Mouse (Mus musculus): ENCODE data around the gene Syt1. TPM values are rescaled to one million over a fixed set of nuclear protein-coding genes. Genes with fewer than 3 reads are reported as not detected.

The Syt1 gene
- polyA plus RNA-seq, 1 experiment from 2014 or later: 5.0 TPM

- WGBS: 86% methylated on average over 3 of the region's 3 CpGs
- Histone ChIP-seq H3K9me3 (replicated peaks) (no peaks in the 10 kb centered on the region), H3K4me1 (peaks cover 9% of the 10 kb centered on the region), H3K27ac (replicated peaks) (no peak overlapping the region), H3K36me3 (no peaks in the 10 kb centered on the region), H3K4me3 (no peak overlapping the region), H3K27me3 (ENCODE audit: low read depth, poor library complexity, severe bottlenecking) (no peaks in the 10 kb centered on the region)
- no peak for DNase-seq (ENCODE audit: low spot score)
Observed at GRCm38 (mm10) chr10:108509579-108509978, 501.2 kb downstream of the Syt1 start.

GRCm38 (mm10) chr10:108506917-108507316 is 503.9 kb downstream of the Syt1 start:
- WGBS: 85% methylated on average over 4 of the region's 4 CpGs
- Histone ChIP-seq H3K9me3 (replicated peaks) (no peaks in the 10 kb centered on the region), H3K4me3 (no peak overlapping the region), H3K36me3 (no peaks in the 10 kb centered on the region), H3K27ac (replicated peaks) (no peak overlapping the region), H3K4me1 (peaks cover 17% of the 10 kb centered on the region), H3K27me3 (ENCODE audit: low read depth, poor library complexity, severe bottlenecking) (no peaks in the 10 kb centered on the region)
- no peak for DNase-seq (ENCODE audit: low spot score)

GRCm38 (mm10) chr10:108504925-108505324 is 505.9 kb downstream of the Syt1 start:
- Histone ChIP-seq H3K27me3 (ENCODE audit: low read depth, poor library complexity, severe bottlenecking) (no peaks in the 10 kb centered on the region), H3K27ac (replicated peaks) (no peak overlapping the region), H3K36me3 (no peaks in the 10 kb centered on the region), H3K4me1 (peaks cover 17% of the 10 kb centered on the region), H3K9me3 (replicated peaks) (no peaks in the 10 kb centered on the region), H3K4me3 (no peak overlapping the region)
- no peak for DNase-seq (ENCODE audit: low spot score)
- 80% methylated on average over 7 of the region's 7 CpGs for WGBS

- H3K4me1 ChIP-seq: peaks cover 17% of the 10 kb centered on the region
- no peaks in the 10 kb centered on the region for H3K9me3 ChIP-seq (replicated peaks)
- no peaks in the 10 kb centered on the region for H3K36me3 ChIP-seq
- 79% methylated on average over 21 of the region's 21 CpGs for WGBS
- no peak overlapping the region for H3K27ac ChIP-seq (replicated peaks)
- H3K27me3 ChIP-seq (ENCODE audit: low read depth, poor library complexity, severe bottlenecking): no peaks in the 10 kb centered on the region
- no peak overlapping the region for H3K4me3 ChIP-seq
- DNase-seq (ENCODE audit: low spot score): no peak
Observed at GRCm38 (mm10) chr10:108504128-108504870, 506.5 kb downstream of the Syt1 start.

- Histone ChIP-seq H3K4me1 (no peaks in the 10 kb centered on the region), H3K4me3 (no peak overlapping the region), H3K27me3 (ENCODE audit: low read depth, poor library complexity, severe bottlenecking) (no peaks in the 10 kb centered on the region), H3K9me3 (replicated peaks) (peaks cover 8% of the 10 kb centered on the region; the same call in 1 of the 2 replicates), H3K36me3 (no peaks in the 10 kb centered on the region), H3K27ac (replicated peaks) (no peak overlapping the region)
- WGBS: 88% methylated on average over 7 of the region's 7 CpGs
- no peak for DNase-seq (ENCODE audit: low spot score)
Observed at GRCm38 (mm10) chr10:108490231-108490630, 520.6 kb downstream of the Syt1 start.

GRCm38 (mm10) chr10:108483991-108484390 is 526.8 kb downstream of the Syt1 start:
- 87% methylated on average over 10 of the region's 10 CpGs for WGBS
- Histone ChIP-seq H3K36me3 (no peaks in the 10 kb centered on the region), H3K27ac (replicated peaks) (no peak overlapping the region), H3K4me1 (no peaks in the 10 kb centered on the region), H3K4me3 (no peak overlapping the region), H3K9me3 (replicated peaks) (no peaks in the 10 kb centered on the region), H3K27me3 (ENCODE audit: low read depth, poor library complexity, severe bottlenecking) (no peaks in the 10 kb centered on the region)
- DNase-seq (ENCODE audit: low spot score): no peak

GRCm38 (mm10) chr10:108480146-108480850 is 530.5 kb downstream of the Syt1 start:
- Histone ChIP-seq H3K4me1 (no peaks in the 10 kb centered on the region), H3K9me3 (replicated peaks) (no peaks in the 10 kb centered on the region), H3K27ac (replicated peaks) (no peak overlapping the region), H3K4me3 (no peak overlapping the region), H3K27me3 (ENCODE audit: low read depth, poor library complexity, severe bottlenecking) (no peaks in the 10 kb centered on the region), H3K36me3 (no peaks in the 10 kb centered on the region)
- DNase-seq (ENCODE audit: low spot score): no peak
- WGBS: 88% methylated on average over 11 of the region's 11 CpGs

DNA sequence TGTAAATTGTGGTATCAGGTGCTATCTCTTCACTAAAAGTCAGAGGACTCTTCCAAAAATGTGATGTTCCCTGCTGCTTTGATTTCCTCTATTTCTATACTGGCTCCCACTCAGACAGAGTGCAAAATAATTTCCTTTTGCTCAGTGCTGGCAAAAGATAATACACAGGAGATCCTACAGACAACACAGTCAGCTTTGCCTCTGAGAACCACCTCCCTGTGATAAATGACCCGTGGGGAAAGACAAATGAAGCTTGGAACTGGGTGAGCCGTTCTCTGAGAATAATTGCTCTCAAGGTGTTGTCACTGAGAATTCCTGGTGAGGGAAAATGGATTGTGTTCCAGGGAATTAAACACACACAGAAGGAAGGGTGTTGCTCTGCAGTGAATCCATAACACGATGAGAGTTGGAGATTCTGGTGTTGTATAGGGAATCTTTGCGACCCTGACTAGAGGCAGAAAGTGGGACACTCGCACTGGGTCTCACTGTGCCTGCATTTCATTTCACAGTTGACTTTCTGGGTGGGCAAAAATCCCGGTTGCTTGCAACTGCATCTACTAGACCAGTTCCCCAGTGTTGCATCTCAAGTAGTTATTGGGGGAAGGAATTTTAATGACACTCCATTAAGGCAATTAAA is 540.3 kb downstream of the Syt1 start:
- H3K27ac ChIP-seq (replicated peaks): no peak overlapping the region
- no peak overlapping the region for H3K4me3 ChIP-seq

GRCm38 (mm10) chr10:108466539-108466938 is 544.2 kb downstream of the Syt1 start:
- no peaks in the 10 kb centered on the region for H3K4me1 ChIP-seq
- no peak for DNase-seq (ENCODE audit: low spot score)
- 72% methylated on average over 8 of the region's 8 CpGs for WGBS
- H3K27ac ChIP-seq (replicated peaks): no peak overlapping the region
- H3K9me3 ChIP-seq (replicated peaks): no peaks in the 10 kb centered on the region
- H3K36me3 ChIP-seq: no peaks in the 10 kb centered on the region
- no peak overlapping the region for H3K4me3 ChIP-seq
- no peaks in the 10 kb centered on the region for H3K27me3 ChIP-seq (ENCODE audit: low read depth, poor library complexity, severe bottlenecking)

More for the DNA sequence above, 540.3 kb downstream of the Syt1 start:
- Histone ChIP-seq H3K9me3 (replicated peaks) (peaks cover 6% of the 10 kb centered on the region; the same call in 1 of the 2 replicates), H3K27me3 (ENCODE audit: low read depth, poor library complexity, severe bottlenecking) (no peaks in the 10 kb centered on the region), H3K4me1 (no peaks in the 10 kb centered on the region), H3K36me3 (no peaks in the 10 kb centered on the region)
- no peak for DNase-seq (ENCODE audit: low spot score)
- 58% methylated on average over 6 of the region's 6 CpGs for WGBS

DNA sequence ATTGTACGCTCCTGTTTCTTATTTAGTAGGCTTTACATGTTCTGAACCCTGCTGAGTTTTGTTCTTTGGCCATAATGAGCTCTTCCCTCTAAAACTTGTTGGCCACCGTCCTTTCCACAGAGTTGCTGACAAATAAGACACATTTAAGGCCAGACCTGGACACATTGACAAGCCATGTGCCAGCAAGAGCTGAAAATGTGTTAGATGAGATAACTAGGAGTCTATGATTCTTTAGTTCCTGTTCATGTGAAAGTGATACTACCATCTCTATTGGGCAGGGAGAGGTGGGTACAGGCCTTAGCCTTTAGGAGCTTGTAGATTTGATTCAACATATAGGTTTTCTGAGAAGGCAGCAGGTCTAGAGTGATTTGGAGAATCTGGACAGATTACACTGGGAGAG is 548.9 kb downstream of the Syt1 start:
- H3K27me3 ChIP-seq (ENCODE audit: low read depth, poor library complexity, severe bottlenecking): no peaks in the 10 kb centered on the region
- H3K27ac ChIP-seq (replicated peaks): no peak overlapping the region
- no peak overlapping the region for H3K4me3 ChIP-seq
- DNase-seq (ENCODE audit: low spot score): no peak
- H3K36me3 ChIP-seq: no peaks in the 10 kb centered on the region
- H3K4me1 ChIP-seq: no peaks in the 10 kb centered on the region
- 83% methylated on average over 2 of the region's 2 CpGs for WGBS
- no peaks in the 10 kb centered on the region for H3K9me3 ChIP-seq (replicated peaks)

- 98% methylated on average over 2 of the region's 2 CpGs for WGBS
- no peak overlapping the region for H3K4me3 ChIP-seq
- H3K36me3 ChIP-seq: no peaks in the 10 kb centered on the region
- H3K27ac ChIP-seq (replicated peaks): no peak overlapping the region
- H3K9me3 ChIP-seq (replicated peaks): no peaks in the 10 kb centered on the region
- no peaks in the 10 kb centered on the region for H3K27me3 ChIP-seq (ENCODE audit: low read depth, poor library complexity, severe bottlenecking)
- DNase-seq (ENCODE audit: low spot score): no peak
- peaks cover 2% of the 10 kb centered on the region; the same call in 1 of the 2 replicates for H3K4me1 ChIP-seq
Observed at GRCm38 (mm10) chr10:108457054-108457453, 553.7 kb downstream of the Syt1 start.

GRCm38 (mm10) chr10:108455883-108456282 is 554.9 kb downstream of the Syt1 start:
- WGBS: 93% methylated on average over 2 of the region's 2 CpGs

GRCm38 (mm10) chr10:108455204-108455603 is 555.6 kb downstream of the Syt1 start:
- Histone ChIP-seq H3K9me3 (replicated peaks) (no peaks in the 10 kb centered on the region), H3K27ac (replicated peaks) (no peak overlapping the region), H3K4me1 (peaks cover 2% of the 10 kb centered on the region; the same call in 1 of the 2 replicates), H3K27me3 (ENCODE audit: low read depth, poor library complexity, severe bottlenecking) (no peaks in the 10 kb centered on the region), H3K4me3 (no peak overlapping the region), H3K36me3 (no peaks in the 10 kb centered on the region)
- WGBS: 82% methylated on average over 10 of the region's 10 CpGs
- no peak for DNase-seq (ENCODE audit: low spot score)

More at GRCm38 (mm10) chr10:108455883-108456282, 554.9 kb downstream of the Syt1 start:
- Histone ChIP-seq H3K4me1 (peaks cover 2% of the 10 kb centered on the region; the same call in 1 of the 2 replicates), H3K9me3 (replicated peaks) (no peaks in the 10 kb centered on the region), H3K27me3 (ENCODE audit: low read depth, poor library complexity, severe bottlenecking) (no peaks in the 10 kb centered on the region), H3K27ac (replicated peaks) (no peak overlapping the region), H3K4me3 (no peak overlapping the region), H3K36me3 (no peaks in the 10 kb centered on the region)
- DNase-seq (ENCODE audit: low spot score): no peak

All from midbrain, embryonic 10.5 days (tissue).